Mouse (Mus musculus) testis, adult 2 months (tissue): ENCODE data around the gene Srpk2. TPM values are rescaled to one million over a fixed set of nuclear protein-coding genes. Genes with fewer than 3 reads are reported as not detected.
"Not testable (repeated sequence)": the region's sequence is repeated elsewhere in the genome, so short reads cannot be mapped to it uniquely, and the experiment has no call there.

Experiments
- H3K27ac ChIP-seq: fragments of 200-500 bp; 2 replicates; pipeline ENCODE4 v1.5.1; 2012; ENCODE audit warnings: low read depth, low read length; ENCODE audit not compliant: control insufficient read depth, insufficient read depth
- H3K27me3 ChIP-seq: fragments of 200-500 bp; 2 replicates; pipeline ENCODE4 v1.6.1; 2012; ENCODE audit warnings: mild to moderate bottlenecking, low read length, moderate library complexity; ENCODE audit not compliant: control insufficient read depth, insufficient read depth
- H3K36me3 ChIP-seq: fragments of 200-500 bp; 2 replicates; pipeline ENCODE4 v1.6.1; 2012; ENCODE audit warnings: mild to moderate bottlenecking, low read length; ENCODE audit not compliant: control insufficient read depth, insufficient read depth
- H3K4me1 ChIP-seq: fragments of 200-500 bp; 2 replicates; pipeline ENCODE4 v1.6.1; 2012; ENCODE audit warnings: low read length; ENCODE audit not compliant: control insufficient read depth, insufficient read depth
- H3K4me3 ChIP-seq: fragments of 200-500 bp; 2 replicates; pipeline ENCODE4 v1.5.1; 2012; ENCODE audit warnings: low read depth, mild to moderate bottlenecking, low read length, moderate library complexity, mixed read lengths; ENCODE audit not compliant: control insufficient read depth
- CTCF ChIP-seq: fragments of 200-500 bp; IDR thresholded peaks from 2 replicates; pipeline ENCODE4 v1.5.1; 2012; ENCODE audit warnings: low read depth, mild to moderate bottlenecking, inconsistent platforms, low read length, moderate library complexity; ENCODE audit not compliant: control insufficient read depth, insufficient read depth, insufficient replicate concordance
- POLR2A ChIP-seq: fragments of 200-500 bp; IDR thresholded peaks from 2 replicates; pipeline ENCODE4 v1.6.1; 2012; ENCODE audit warnings: low read depth, mild to moderate bottlenecking, inconsistent platforms, low read length, moderate library complexity; ENCODE audit not compliant: control insufficient read depth
- polyA plus RNA-seq: library from polyadenylated mRNA; depleted of rRNA; stranded (reverse); fragments of >200 nt; gene quantifications from 2 replicates; pipeline ENCODE4 v1.2.3, GENCODE M21; 2012

Srpk2 gene
- polyA plus RNA-seq, 1 experiment: 229 TPM

GRCm38 (mm10) chr5:23566382-23566781 lies 118.0 kb downstream of the Srpk2 start:
- no peak overlapping the region for H3K27ac ChIP-seq
- H3K36me3 ChIP-seq: peaks cover 1% of the 10 kb centered on the region; the same call in 1 of the 2 replicates
- H3K4me1 ChIP-seq: no peaks in the 10 kb centered on the region
- H3K4me3 ChIP-seq: no peak overlapping the region
- TF ChIP-seq POLR2A: no peak
- no peak for TF ChIP-seq CTCF
- no peaks in the 10 kb centered on the region for H3K27me3 ChIP-seq

DNA sequence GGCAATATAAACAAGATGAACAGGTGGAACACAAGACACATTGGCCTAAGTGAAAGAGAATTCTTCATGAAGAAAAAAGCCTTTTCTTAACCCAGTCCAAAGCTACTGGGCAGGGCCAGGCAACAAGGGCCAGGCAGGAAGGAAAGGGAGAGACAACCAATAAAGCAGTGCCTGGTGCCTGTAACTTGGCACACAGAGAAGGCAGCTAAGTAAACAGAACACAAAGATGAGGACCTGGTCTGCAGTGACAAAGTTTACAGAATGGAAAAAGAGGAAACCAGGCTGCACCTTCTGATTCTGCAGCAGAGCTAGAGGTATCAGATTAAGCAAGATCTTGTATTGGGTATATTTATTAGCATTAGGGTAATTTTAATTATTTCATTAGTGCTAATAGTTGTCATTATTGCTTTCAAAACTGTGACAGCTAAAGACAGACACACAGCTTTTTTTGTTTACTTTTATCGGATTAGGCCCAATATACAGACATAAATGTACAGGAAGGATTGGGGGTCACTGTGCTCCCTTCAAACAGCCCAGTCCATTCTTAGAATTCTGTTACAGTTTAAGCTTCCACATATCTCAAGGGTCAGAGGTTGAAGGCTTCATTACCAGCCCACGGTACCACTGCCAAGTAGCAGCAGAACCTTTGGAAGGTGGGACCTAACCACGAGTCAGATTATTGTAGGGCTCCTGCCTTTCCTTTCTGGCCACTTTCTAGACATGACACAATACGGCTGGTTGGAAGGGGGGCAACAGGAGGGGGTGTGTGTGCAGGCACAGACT lies 121.9 kb downstream of the Srpk2 start:
- Histone ChIP-seq H3K36me3 (peaks cover 1% of the 10 kb centered on the region; the same call in 1 of the 2 replicates), H3K4me1 (no peaks in the 10 kb centered on the region), H3K4me3 (no peak overlapping the region), H3K27me3 (no peaks in the 10 kb centered on the region), H3K27ac (no peak overlapping the region)
- TF ChIP-seq CTCF (no peak), POLR2A (no peak)

- no peaks in the 10 kb centered on the region for H3K4me1 ChIP-seq
- H3K36me3 ChIP-seq: peaks cover 1% of the 10 kb centered on the region; the same call in 1 of the 2 replicates
- no peak for TF ChIP-seq POLR2A
- no peak for TF ChIP-seq CTCF
- H3K27me3 ChIP-seq: no peaks in the 10 kb centered on the region
- no peak overlapping the region for H3K4me3 ChIP-seq
- H3K27ac ChIP-seq: no peak overlapping the region
These were observed 123.2 kb downstream of the Srpk2 start for GRCm38 (mm10) chr5:23561227-23561626.

- H3K4me3 ChIP-seq: no peak overlapping the region
These were observed 124.2 kb downstream of the Srpk2 start for GRCm38 (mm10) chr5:23560171-23560570.

DNA sequence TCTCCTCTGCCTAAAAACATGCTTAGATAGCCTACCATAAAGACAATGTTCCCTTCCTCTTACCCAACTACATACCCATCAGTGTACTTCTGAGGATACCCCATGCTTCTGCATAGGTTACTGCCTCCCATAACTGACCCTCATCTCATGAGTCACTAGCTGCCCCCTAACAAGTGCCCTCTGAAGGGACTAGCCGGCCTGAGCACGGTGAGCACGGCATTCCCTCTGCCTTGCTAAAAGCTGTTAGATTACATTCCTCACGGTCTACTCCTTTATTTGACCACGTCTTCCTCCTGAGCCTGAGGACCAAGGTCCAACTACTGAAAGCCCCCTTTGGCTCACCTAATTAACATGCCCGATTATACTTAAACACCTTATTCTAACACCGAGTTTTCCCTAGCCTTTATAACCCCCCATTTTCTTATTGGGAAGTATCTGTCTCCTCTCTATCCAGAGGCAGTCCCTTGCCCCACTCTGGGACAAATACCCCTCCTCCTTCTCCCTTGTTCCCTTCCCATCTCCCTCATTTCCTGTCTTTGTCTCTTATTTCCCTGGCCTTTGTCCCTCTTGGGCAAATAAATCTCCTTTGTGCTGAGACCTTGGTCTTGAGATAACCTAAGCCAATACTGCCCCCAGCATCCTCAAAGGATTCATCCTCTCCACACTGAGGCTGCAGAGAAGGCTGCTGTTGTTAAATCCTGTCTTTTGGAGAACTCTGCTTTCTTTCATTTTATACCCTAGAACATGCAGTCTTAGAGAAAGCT lies 128.2 kb downstream of the Srpk2 start:
- Histone ChIP-seq H3K36me3 (no peaks in the 10 kb centered on the region), H3K4me1 (no peaks in the 10 kb centered on the region), H3K4me3 (no peak overlapping the region), H3K27ac (no peak overlapping the region), H3K27me3 (no peaks in the 10 kb centered on the region)
- TF ChIP-seq CTCF (no peak), POLR2A (no peak)

More at GRCm38 (mm10) chr5:23560171-23560570, 124.2 kb downstream of the Srpk2 start:
- Histone ChIP-seq H3K4me1 (no peaks in the 10 kb centered on the region), H3K27ac (no peak overlapping the region), H3K27me3 (no peaks in the 10 kb centered on the region), H3K36me3 (peaks cover 1% of the 10 kb centered on the region; the same call in 1 of the 2 replicates)
- TF ChIP-seq CTCF: no peak
- no peak for TF ChIP-seq POLR2A

DNA sequence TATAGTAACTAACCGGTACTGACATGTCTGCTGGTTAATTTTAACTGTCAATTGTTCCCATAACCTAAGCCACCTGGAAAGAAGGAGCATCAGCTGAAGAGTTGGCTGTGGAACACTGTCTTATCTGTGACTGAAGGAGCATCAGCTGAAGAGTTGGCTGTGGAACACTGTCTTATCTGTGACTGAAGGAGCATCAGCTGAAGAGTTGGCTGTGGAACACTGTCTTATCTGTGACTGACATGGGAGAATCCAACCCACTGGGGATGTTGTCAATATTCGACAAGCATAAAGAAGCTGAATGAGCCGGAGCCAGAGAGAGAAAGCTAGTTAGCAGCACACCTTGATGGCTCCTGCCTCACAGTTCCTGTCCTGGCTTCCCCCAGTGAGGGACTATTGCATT lies 131.1 kb downstream of the Srpk2 start:
- not testable (repeated sequence) for H3K4me3 ChIP-seq, H3K27ac ChIP-seq, H3K27me3 ChIP-seq, H3K36me3 ChIP-seq, H3K4me1 ChIP-seq

- TF ChIP-seq POLR2A (no peak), CTCF (no peak)
- no peaks in the 10 kb centered on the region for H3K4me1 ChIP-seq
- H3K36me3 ChIP-seq: no peaks in the 10 kb centered on the region
- H3K27me3 ChIP-seq: no peaks in the 10 kb centered on the region
- no peak overlapping the region for H3K4me3 ChIP-seq
- H3K27ac ChIP-seq: no peak overlapping the region
These were observed 132.7 kb downstream of the Srpk2 start for GRCm38 (mm10) chr5:23551687-23552086.
